Mouse (Mus musculus) bone marrow macrophage, adult 2 months (primary cell): ENCODE measurements around the gene Apol9a.
"Not testable (repeated sequence)": the region's sequence is repeated elsewhere in the genome, so short reads cannot be mapped to it uniquely, and the experiment has no call there.

Experiments
- CTCF ChIP-seq: IDR thresholded peaks from 2 replicates; pipeline ENCODE4 v1.5.1; 2012; ENCODE audit warnings: low read depth, mild to moderate bottlenecking, low read length, moderate library complexity
- POLR2A ChIP-seq: IDR thresholded peaks from 2 replicates; pipeline ENCODE4 v1.6.1; 2012; ENCODE audit warnings: mild to moderate bottlenecking, low read depth, low read length, borderline replicate concordance

GRCm38 (mm10) chr15:77449927-77450326 lies 39.0 kb upstream of the Apol9a start:
- TF ChIP-seq CTCF, POLR2A: not testable (repeated sequence)
